14 mouse cellular contexts compared by ENCODE assay signal in genomic region chr6:77970545-77971242, GRCm38 (mm10). TPM values are rescaled to one million over a fixed set of nuclear protein-coding genes. Genes with fewer than 3 reads are reported as not detected.
DNase-seq lines count a peak whose midpoint lies in the region; ATAC-seq and TF ChIP-seq lines count a peak whose summit lies in the region.
"Had no signal": no experiment of that assay in that cellular context is flagged by ENCODE, and none has a peak within 500 bp of the region (broad histone marks: within the 10 kb centered on the region; RNA-seq: fewer than 3 reads in every experiment).

No protein-coding gene starts in this region.

- H3K27me3 ChIP-seq in forebrain, embryonic 13.5 days, result no peaks in the 10 kb centered on the region
- H3K27me3 ChIP-seq in forebrain, embryonic 11.5 days (ENCODE audit: control insufficient read depth, insufficient read depth, low read length), result no peaks in the 10 kb centered on the region
- H3K27me3 ChIP-seq in hindbrain, postnatal 0 days (ENCODE audit: insufficient read depth, low read length), result no peaks in the 10 kb centered on the region
- H3K27me3 ChIP-seq: liver, embryonic 12.5 days had no signal

- no peaks in the 10 kb centered on the region for H3K9me3 ChIP-seq in forebrain, embryonic 13.5 days (replicated peaks)
- no peaks in the 10 kb centered on the region for H3K9me3 ChIP-seq in forebrain, embryonic 11.5 days (ENCODE audit: control insufficient read depth, low read length)
- H3K9me3 ChIP-seq in hindbrain, postnatal 0 days (ENCODE audit: low read length), result no peaks in the 10 kb centered on the region
- H3K9me3 ChIP-seq: heart, embryonic 10.5 days; liver, embryonic 12.5 days had no signal

- TF ChIP-seq CTCF in brain, embryonic 14.5 days (IDR thresholded peaks at IDR 0.05; ENCODE audit: borderline replicate concordance, extremely low read depth, insufficient read depth, insufficient read length), result no peak
- no peak for TF ChIP-seq CTCF in hindbrain, postnatal 0 days (IDR thresholded peaks at IDR 0.05; ENCODE audit: low read depth)

- 0 out of 2 replicates have a peak overlapping the region, but pooled peaks have one; percentile 0 for H3K27ac ChIP-seq in forebrain, embryonic 13.5 days
- no peak overlapping the region for H3K27ac ChIP-seq in forebrain, embryonic 11.5 days (ENCODE audit: low read depth, low read length)
- no peak overlapping the region for H3K27ac ChIP-seq in hindbrain, postnatal 0 days
- H3K27ac ChIP-seq: heart, embryonic 10.5 days; liver, embryonic 12.5 days had no signal

- H3K4me3 ChIP-seq in forebrain, embryonic 13.5 days, result no peak overlapping the region
- no peak overlapping the region for H3K4me3 ChIP-seq in forebrain, embryonic 11.5 days (ENCODE audit: low read depth, low read length)
- H3K4me3 ChIP-seq in hindbrain, postnatal 0 days (ENCODE audit: low read length), result no peak overlapping the region
- H3K4me3 ChIP-seq: heart, embryonic 10.5 days; liver, embryonic 12.5 days had no signal

- no peaks in the 10 kb centered on the region for H3K36me3 ChIP-seq in forebrain, embryonic 13.5 days (ENCODE audit: poor library complexity, severe bottlenecking)
- no peaks in the 10 kb centered on the region for H3K36me3 ChIP-seq in forebrain, embryonic 11.5 days (ENCODE audit: control insufficient read depth, insufficient read depth, low read length)
- no peaks in the 10 kb centered on the region for H3K36me3 ChIP-seq in hindbrain, postnatal 0 days (ENCODE audit: insufficient read depth, low read length)
- H3K36me3 ChIP-seq: heart, embryonic 10.5 days; liver, embryonic 12.5 days had no signal

- no peak for TF ChIP-seq POLR2A in brain, embryonic 14.5 days (IDR thresholded peaks at IDR 0.05; ENCODE audit: borderline replicate concordance, extremely low read depth, insufficient read depth, insufficient read length, poor library complexity, severe bottlenecking)

- no peak for DNase-seq in forebrain, embryonic 11.5 days (ENCODE audit: low spot score)
- DNase-seq in brain, embryonic 14.5 days (ENCODE audit: low read depth), result peak; percentile 94
- DNase-seq in cerebellum, postnatal 25 days, result peak; percentile 28 to 46
- peak; percentile 60 for DNase-seq in hindbrain, postnatal 0 days (ENCODE audit: low spot score)
- DNase-seq in right cerebral cortex, postnatal 10 days (ENCODE audit: low spot score in 2 of 2), result no peak
- no peak for DNase-seq in right cerebral cortex, postnatal 14 days
- DNase-seq in embryo, embryonic 10 days (ENCODE audit: low spot score), result no peak
- DNase-seq: adrenal gland, postnatal 14 days; heart, postnatal 4 days; kidney, adult 8-10 months; thymus, adult 2 months had no signal

- peaks cover 22% of the 10 kb centered on the region for H3K4me1 ChIP-seq in forebrain, embryonic 13.5 days
- peaks cover 2% of the 10 kb centered on the region; the same call in 1 of the 2 replicates for H3K4me1 ChIP-seq in forebrain, embryonic 11.5 days (replicated peaks; ENCODE audit: control insufficient read depth, insufficient read depth, low read length)
- peaks cover 12% of the 10 kb centered on the region; the same call in 1 of the 2 replicates for H3K4me1 ChIP-seq in hindbrain, postnatal 0 days (ENCODE audit: insufficient read depth, low read length)
- H3K4me1 ChIP-seq: heart, embryonic 10.5 days; liver, embryonic 12.5 days had no signal

- WGBS in forebrain, embryonic 13.5 days, result 37% methylated on average over 10 of the region's 10 CpGs
- 62% methylated on average over 10 of the region's 10 CpGs for WGBS in forebrain, embryonic 11.5 days
- WGBS in hindbrain, postnatal 0 days, result 26% methylated on average over 10 of the region's 10 CpGs

- ATAC-seq in forebrain, embryonic 13.5 days, result peak; percentile 93
- ATAC-seq in forebrain, embryonic 11.5 days (replicated peaks; ENCODE audit: low FRiP score), result no peak
- ATAC-seq in hindbrain, postnatal 0 days, result peak; percentile 66; the same call in 1 of the 2 replicates
- ATAC-seq: liver, embryonic 12.5 days had no signal

- peak overlapping the region; percentile 9; the same call in 1 of the 2 replicates for H3K4me2 ChIP-seq in forebrain, embryonic 13.5 days
- H3K4me2 ChIP-seq in forebrain, embryonic 11.5 days (ENCODE audit: low read depth, low read length, severe bottlenecking), result no peak overlapping the region
- peak overlapping the region; percentile 41 for H3K4me2 ChIP-seq in hindbrain, postnatal 0 days (ENCODE audit: low read depth, low read length)
- H3K4me2 ChIP-seq: liver, embryonic 12.5 days had no signal

- no peak overlapping the region for H3K9ac ChIP-seq in forebrain, embryonic 13.5 days
- H3K9ac ChIP-seq in forebrain, embryonic 11.5 days (ENCODE audit: low read length), result no peak overlapping the region
- H3K9ac ChIP-seq in hindbrain, postnatal 0 days (replicated peaks; ENCODE audit: low read length), result no peak overlapping the region
- H3K9ac ChIP-seq: liver, embryonic 12.5 days had no signal

RNA-seq across cellular contexts. Expression of gene Ctnna2, which starts 8.8 kb away (rescaled TPM):
- 83.4 and 100.0 TPM in 2 replicates for polyA plus RNA-seq in forebrain, embryonic 13.5 days (2015; fragmentation: Nextera tagmentation; extraction: Ambion mirVana)
- polyA plus RNA-seq in forebrain, embryonic 11.5 days (2014; fragmentation: Nextera tagmentation; extraction: Ambion mirVana), result 38.5 and 45.5 TPM in 2 replicates
- polyA plus RNA-seq in brain, embryonic 14.5 days (2012; rRNA removed), result 126 and 150 TPM in 2 replicates
- total RNA-seq in hindbrain, postnatal 0 days (2014; rRNA removed), result 150 TPM in 2 replicates
- polyA plus RNA-seq in hindbrain, postnatal 0 days (2015; fragmentation: Nextera tagmentation; extraction: Ambion mirVana), result 83.5 and 95.0 TPM in 2 replicates

Comparison
In these comparisons a context has a peak if more than half of its experiments do, and no peak if none do; other contexts are left out.
1. DNase-seq: peak in brain, embryonic 14.5 days (single experiment), cerebellum, postnatal 25 days (2 of 2) and hindbrain, postnatal 0 days (single experiment); none in forebrain, embryonic 11.5 days (single experiment), right cerebral cortex, postnatal 10 days (0 of 2), right cerebral cortex, postnatal 14 days (single experiment) and embryo, embryonic 10 days (single experiment).